Mouse (Mus musculus) kidney, postnatal 0 days (tissue): ENCODE data around the gene Ager. TPM values are rescaled to one million over a fixed set of nuclear protein-coding genes. Genes with fewer than 3 reads are reported as not detected.

Source experiments
- ATAC-seq: fragments of 200-750 bp; cut with Nextera tagmentation; replicated peaks from 2 replicates; pipeline ENCODE4 v1.8.0; 2017; ENCODE audit warnings: low read depth, moderate number of reproducible peaks, moderate TSS enrichment, moderate library complexity; ENCODE audit not compliant: low FRiP score
- DNase-seq: peaks from one replicate; pipeline ENCODE4 v3.0.0-alpha.2; 2016; ENCODE audit warnings: low spot score
- H3K27ac ChIP-seq: fragments of 300-500 bp; sonication (generic); 2 replicates; pipeline ENCODE4 v1.5.1; 2014; ENCODE audit warnings: mild to moderate bottlenecking
- H3K27me3 ChIP-seq: fragments of 300-500 bp; sonication (generic); 2 replicates; pipeline ENCODE4 v1.6.1; 2014; ENCODE audit warnings: low read length, mixed read lengths; ENCODE audit not compliant: insufficient read depth
- H3K36me3 ChIP-seq: fragments of 300-500 bp; sonication (generic); 2 replicates; pipeline ENCODE4 v1.6.1; 2014; ENCODE audit warnings: low read length, mixed read lengths; ENCODE audit not compliant: insufficient read depth
- H3K4me1 ChIP-seq: fragments of 300-500 bp; sonication (generic); replicated peaks from 2 replicates; pipeline ENCODE4 v1.6.1; 2014; ENCODE audit warnings: antibody characterized with exemption, low read length, mixed read lengths; ENCODE audit not compliant: insufficient read depth
- H3K4me2 ChIP-seq: fragments of 300-500 bp; sonication (generic); 2 replicates; pipeline ENCODE4 v1.6.1; 2014; ENCODE audit warnings: mild to moderate bottlenecking, low read length, moderate library complexity, mixed read lengths
- H3K4me3 ChIP-seq: fragments of 300-500 bp; sonication (generic); replicated peaks from 2 replicates; pipeline ENCODE4 v1.5.1; 2014; ENCODE audit warnings: low read depth, low read length
- H3K9ac ChIP-seq: fragments of 300-500 bp; sonication (generic); 2 replicates; pipeline ENCODE4 v1.6.1; 2014; ENCODE audit warnings: low read depth, low read length
- H3K9me3 ChIP-seq: fragments of 300-500 bp; sonication (generic); replicated peaks from 2 replicates; pipeline ENCODE4 v1.6.1; 2016; ENCODE audit warnings: low read length, inconsistent platforms, mixed read lengths
- CTCF ChIP-seq: IDR thresholded peaks from 2 replicates; pipeline ENCODE4 v1.5.1; 2016; ENCODE audit warnings: antibody characterized with exemption, low read depth, mild to moderate bottlenecking, moderate library complexity
- WGBS: fragments of 180-500 bp; shearing (Covaris S2); extraction: QIAGEN DNeasy Blood & Tissue Kit; methylation state at CpG from one replicate; pipeline ENCODE4 v1.1.7; 2014; 5-methylcytosine and 5-hydroxymethylcytosine counted together
- polyA plus RNA-seq: library from polyadenylated mRNA; unstranded; fragments of >200 nt; fragmentation: Nextera tagmentation; extraction: Ambion mirVana; gene quantifications from 2 replicates; pipeline ENCODE4 v1.2.1, GENCODE M21; 2015

The Ager gene
- polyA plus RNA-seq, 1 experiment from 2014 or later, result 7.4 TPM

DNA sequence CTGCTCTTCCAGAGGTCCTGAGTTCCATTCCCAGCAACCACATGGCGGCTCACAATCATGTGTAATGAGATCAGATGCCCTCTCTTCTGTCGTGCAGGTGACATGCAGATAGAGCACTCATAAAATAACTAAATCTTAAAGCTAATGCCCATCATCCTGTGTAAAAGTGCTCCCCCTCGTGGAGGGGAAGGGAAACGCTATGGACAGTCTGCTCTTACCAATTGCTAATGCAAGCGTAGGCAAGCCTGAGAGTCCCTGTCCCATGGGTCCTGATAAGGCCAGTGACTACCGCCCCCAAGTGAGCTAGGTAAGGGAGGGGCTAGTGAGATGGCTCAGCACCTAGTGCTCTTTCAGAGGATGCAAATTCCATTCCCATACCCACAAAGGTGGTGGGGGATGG, 21.3 kb downstream of the Ager start:
- Histone ChIP-seq H3K27me3 (no peaks in the 10 kb centered on the region), H3K9ac (no peak overlapping the region), H3K4me2 (no peak overlapping the region), H3K27ac (no peak overlapping the region), H3K4me3 (no peak overlapping the region), H3K36me3 (peaks cover 41% of the 10 kb centered on the region), H3K4me1 (no peaks in the 10 kb centered on the region), H3K9me3 (no peaks in the 10 kb centered on the region)
- TF ChIP-seq CTCF, result peak; percentile 87
- ATAC-seq (no peak), DNase-seq (peak; percentile 66)
- WGBS, result 17% methylated on average over 6 of the region's 6 CpGs

DNA sequence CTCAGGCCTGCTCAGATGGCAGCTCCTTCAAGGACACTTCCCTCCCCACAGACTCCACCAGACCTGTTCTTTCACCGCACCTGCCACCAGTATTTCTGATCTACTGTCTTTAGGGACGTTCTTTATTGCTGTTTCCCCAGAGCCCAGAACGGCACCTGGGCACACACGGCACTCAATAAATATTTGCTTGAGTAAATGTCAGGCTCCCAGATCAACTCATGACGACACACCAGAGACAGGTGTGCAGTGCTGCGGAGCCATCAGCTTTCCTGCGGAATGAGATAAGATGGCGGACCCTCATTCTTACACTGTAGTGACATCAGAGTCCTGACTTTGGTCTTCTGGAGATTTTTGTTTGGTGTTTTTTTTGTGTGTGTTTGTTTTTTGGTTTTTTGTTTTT, 23.3 kb downstream of the Ager start:
- Histone ChIP-seq H3K27me3 (no peaks in the 10 kb centered on the region), H3K36me3 (peaks cover 29% of the 10 kb centered on the region), H3K27ac (peak overlapping the region; percentile 13; the same call in 1 of the 2 replicates), H3K9ac (no peak overlapping the region), H3K4me3 (no peak overlapping the region), H3K4me1 (0 out of 2 replicates have a peak, but pooled peaks cover under 1% of the 10 kb centered on the region), H3K4me2 (no peak overlapping the region), H3K9me3 (no peaks in the 10 kb centered on the region)
- no peak for ATAC-seq
- 85% methylated on average over 8 of the region's 8 CpGs for WGBS
- DNase-seq, result no peak
- TF ChIP-seq CTCF, result no peak

DNA sequence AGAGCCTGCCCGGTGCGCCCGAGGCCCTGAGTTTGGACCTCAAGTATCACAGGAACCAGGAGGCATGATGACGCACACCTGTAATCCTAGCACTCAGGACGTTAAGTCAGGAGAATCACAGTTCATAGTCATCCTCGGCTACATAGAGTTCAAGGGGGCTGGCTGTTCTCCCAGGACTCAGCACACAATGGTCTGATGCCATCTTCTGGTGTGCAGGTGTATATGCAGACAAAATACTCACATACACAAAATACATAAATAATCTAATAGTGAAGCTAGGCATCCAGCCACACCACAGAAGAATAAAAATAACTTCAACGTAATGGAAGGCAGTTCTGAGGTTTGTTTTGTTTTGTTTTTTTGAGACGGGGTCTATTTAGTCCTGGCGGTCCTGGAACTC, 25.5 kb downstream of the Ager start:
- peaks cover 20% of the 10 kb centered on the region for H3K36me3 ChIP-seq
- H3K27me3 ChIP-seq, result no peaks in the 10 kb centered on the region
- peak; percentile 52 for TF ChIP-seq CTCF
- 80% methylated on average over 9 of the region's 9 CpGs for WGBS
- H3K27ac ChIP-seq, result no peak overlapping the region
- no peak overlapping the region for H3K9ac ChIP-seq
- no peak overlapping the region for H3K4me3 ChIP-seq
- H3K9me3 ChIP-seq, result no peaks in the 10 kb centered on the region
- no peak for ATAC-seq
- H3K4me2 ChIP-seq, result no peak overlapping the region
- no peak for DNase-seq
- peaks cover 11% of the 10 kb centered on the region; the same call in 1 of the 2 replicates for H3K4me1 ChIP-seq

DNA sequence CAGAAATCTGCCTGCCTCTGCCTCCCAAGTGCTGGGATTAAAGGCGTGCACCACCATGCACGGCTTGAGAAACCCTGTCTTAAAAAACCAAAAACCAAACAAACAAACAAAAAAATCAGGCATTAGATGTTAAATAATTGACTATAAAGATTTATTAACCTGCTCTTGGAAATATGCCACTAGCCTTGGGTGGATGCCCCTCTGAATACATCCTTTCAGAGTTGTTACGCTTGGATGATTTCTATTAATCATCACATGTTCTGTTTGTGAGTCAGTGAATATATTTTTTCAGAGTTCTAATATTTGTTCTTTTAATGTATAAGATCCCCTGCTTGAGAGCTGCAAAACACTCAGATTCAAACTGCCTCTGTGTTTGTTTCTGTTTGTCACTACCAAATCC, 27.3 kb downstream of the Ager start:
- peaks cover 22% of the 10 kb centered on the region for H3K4me1 ChIP-seq
- H3K27ac ChIP-seq, result no peak overlapping the region
- H3K36me3 ChIP-seq, result peaks cover 20% of the 10 kb centered on the region
- no peak for TF ChIP-seq CTCF
- ATAC-seq, result no peak
- H3K4me2 ChIP-seq, result no peak overlapping the region
- DNase-seq, result no peak
- no peak overlapping the region for H3K9ac ChIP-seq
- no peaks in the 10 kb centered on the region for H3K27me3 ChIP-seq
- H3K9me3 ChIP-seq, result no peaks in the 10 kb centered on the region
- H3K4me3 ChIP-seq, result no peak overlapping the region
- WGBS, result 76% methylated on average over 3 of the region's 3 CpGs

DNA sequence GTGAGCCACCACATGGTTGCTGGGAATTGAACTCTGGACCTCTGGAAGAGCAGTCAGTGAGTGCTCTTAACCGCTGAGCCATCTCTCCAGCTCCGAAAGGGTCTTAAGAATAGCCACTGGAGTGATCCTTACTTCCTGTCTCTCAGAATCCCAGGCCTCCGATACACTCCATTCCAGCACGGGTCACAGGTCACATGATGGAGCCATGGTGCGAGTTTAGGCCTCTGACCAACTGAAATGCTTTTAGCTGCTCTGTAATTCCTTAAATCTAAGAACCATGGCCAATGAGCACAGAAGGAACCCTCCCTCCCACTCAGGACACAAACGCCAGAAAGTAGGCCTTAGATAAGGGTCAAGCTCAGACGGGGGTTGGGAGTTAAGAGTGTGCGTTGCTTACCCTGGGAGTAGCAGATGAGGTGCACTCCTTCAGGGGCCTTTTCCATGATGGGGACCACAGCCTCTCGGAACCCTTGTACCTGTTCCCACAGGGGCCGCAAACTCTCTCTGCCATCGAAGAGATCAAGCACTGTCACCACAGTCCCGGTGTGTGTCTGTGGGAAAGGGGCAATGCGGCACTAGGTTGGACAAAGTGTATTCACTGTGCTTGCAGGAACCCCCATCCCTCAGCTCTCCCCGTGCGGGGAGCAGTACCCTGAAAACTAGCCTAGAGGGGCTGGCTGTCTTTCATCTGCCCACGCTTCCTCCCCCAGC, 28.6 kb downstream of the Ager start:
- peaks cover 15% of the 10 kb centered on the region for H3K36me3 ChIP-seq
- TF ChIP-seq CTCF, result no peak
- no peaks in the 10 kb centered on the region for H3K9me3 ChIP-seq
- peak overlapping the region; percentile 89 for H3K4me2 ChIP-seq
- no peak for ATAC-seq
- peaks cover 31% of the 10 kb centered on the region for H3K4me1 ChIP-seq
- H3K27ac ChIP-seq, result peak overlapping the region; percentile 96
- no peak for DNase-seq
- H3K4me3 ChIP-seq, result peak overlapping the region; percentile 67
- whole genome bisulfite sequencing, result 37% methylated on average over 16 of the region's 16 CpGs
- peak overlapping the region; percentile 74 for H3K9ac ChIP-seq
- 0 out of 2 replicates have a peak, but pooled peaks cover 8% of the 10 kb centered on the region for H3K27me3 ChIP-seq

DNA sequence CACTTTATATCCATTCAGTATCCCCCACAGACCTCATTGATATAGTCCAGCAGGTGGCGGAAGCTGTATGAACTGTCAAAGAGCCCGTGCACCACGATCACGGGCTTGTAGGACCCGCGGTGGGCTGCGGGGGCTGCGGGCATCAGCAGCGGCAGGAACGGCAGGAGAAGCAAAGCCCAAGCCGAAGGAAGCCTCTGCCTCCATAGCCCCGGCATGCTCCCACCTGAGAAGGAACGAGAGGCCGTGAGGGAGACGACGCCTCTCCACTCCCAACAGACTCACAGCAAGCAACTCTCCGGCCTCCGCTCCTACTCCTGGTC, 29.1 kb downstream of the Ager start:
- H3K4me2 ChIP-seq, result peak overlapping the region; percentile 89
- peak; percentile 24; the same call in 1 of the 2 replicates for ATAC-seq
- H3K4me3 ChIP-seq, result peak overlapping the region; percentile 67
- no peaks in the 10 kb centered on the region for H3K9me3 ChIP-seq
- peak overlapping the region; percentile 96 for H3K27ac ChIP-seq
- peak; percentile 89 for DNase-seq
- TF ChIP-seq CTCF, result peak; percentile 73
- peaks cover 15% of the 10 kb centered on the region for H3K36me3 ChIP-seq
- H3K4me1 ChIP-seq, result peaks cover 35% of the 10 kb centered on the region
- H3K27me3 ChIP-seq, result 0 out of 2 replicates have a peak, but pooled peaks cover 9% of the 10 kb centered on the region
- H3K9ac ChIP-seq, result peak overlapping the region; percentile 74
- WGBS, result 0% methylated on average over 18 of the region's 18 CpGs
